Mouse (Mus musculus) spleen, postnatal 4 days (tissue): ENCODE results near the gene Arhgap18.
"Not testable (repeated sequence)": the region's sequence is repeated elsewhere in the genome, so short reads cannot be mapped to it uniquely, and the experiment has no call there.

Experiments used
- DNase-seq, 2 experiments: peaks; one replicate each; pipeline ENCODE4 v3.0.0; 2022; ENCODE audit warnings: low spot score in 2 of 2

Gene Arhgap18

GRCm38 (mm10) chr10:26903781-26904180 is 150.6 kb downstream of the Arhgap18 start:
- no peak for DNase-seq

- DNase-seq: no peak
These were observed 158.0 kb downstream of the Arhgap18 start for GRCm38 (mm10) chr10:26911176-26911575.

- no peak for DNase-seq
These were observed 159.0 kb downstream of the Arhgap18 start for GRCm38 (mm10) chr10:26912112-26912797.

DNA sequence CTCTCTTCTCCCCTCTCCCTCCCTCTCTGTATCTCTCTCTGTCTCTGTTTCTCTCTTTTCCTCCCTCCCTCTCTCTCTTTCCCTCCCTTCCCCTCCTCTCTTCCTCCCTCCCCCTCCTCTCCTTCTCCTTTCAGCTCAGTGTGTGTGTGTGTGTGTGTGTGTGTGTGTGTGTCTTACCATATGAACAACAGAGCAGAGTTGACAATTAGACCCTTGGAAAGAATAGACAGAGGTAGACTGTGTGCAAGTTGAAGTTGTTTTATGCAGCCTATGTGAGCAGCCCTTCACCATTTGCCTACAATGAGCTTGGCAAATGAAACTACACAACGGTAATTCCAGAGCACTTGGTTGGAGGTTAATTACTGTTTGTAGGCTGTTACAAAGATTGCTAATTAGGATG is 159.6 kb downstream of the Arhgap18 start:
- no peak for DNase-seq

DNA sequence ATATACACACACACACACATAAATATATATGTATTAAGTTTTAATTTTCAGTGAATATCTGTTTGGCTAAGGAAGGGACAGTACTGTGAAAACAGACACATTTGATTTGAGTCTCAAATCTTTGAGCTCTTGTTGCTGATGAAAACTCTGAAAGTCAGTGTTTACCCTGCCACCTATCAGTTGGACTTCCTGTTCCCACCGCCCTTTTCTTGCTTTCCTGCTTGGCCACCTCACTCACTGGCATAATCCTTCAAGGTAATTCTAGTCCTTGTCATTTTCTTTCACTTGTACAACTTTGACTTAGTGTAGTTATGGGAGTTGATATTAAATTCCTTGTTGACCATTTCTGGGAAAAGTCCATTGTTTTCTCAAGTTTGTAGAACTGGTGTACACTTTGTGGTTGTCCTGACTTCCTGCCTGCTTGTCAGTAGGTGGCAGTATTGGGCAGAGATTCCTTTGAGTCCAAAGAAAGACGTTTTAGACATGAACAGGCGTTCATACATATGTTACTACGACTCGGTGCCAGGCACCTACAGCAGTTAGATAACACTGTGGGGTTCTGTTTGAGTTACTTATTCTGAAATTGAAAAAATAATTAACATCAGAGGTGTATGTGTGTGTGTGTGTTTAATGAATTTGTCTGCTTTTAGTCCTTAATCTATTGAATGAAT is 166.2 kb downstream of the Arhgap18 start:
- DNase-seq: no peak

DNA sequence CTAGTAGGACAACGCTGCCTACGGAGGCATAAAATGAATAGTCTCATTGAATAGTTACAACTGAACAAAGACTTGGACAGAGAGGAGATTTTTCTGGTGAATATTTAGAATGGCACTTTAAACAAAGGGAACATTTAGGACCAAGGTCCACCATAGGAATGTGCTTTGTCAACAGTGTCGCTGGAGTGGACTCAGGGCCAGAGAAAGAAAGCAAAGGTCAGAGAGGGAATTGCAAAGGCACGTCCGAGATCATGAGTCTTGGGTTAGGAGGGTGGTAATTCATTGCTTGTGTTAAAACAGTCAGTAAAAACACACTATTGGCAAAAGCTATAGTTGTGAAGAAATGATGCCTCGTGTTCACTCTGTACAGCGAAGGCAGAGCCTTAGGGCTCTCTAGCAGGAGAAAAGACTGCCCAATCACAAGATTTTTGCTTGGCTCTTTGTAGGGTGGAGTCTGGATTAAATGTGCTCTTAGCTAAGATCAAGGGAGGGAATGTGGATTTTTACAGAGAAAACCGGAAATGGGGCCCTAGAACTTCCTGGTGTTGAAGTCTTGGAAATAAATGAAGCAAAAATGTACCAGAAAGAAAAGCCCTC is 167.3 kb downstream of the Arhgap18 start:
- DNase-seq: no peak

GRCm38 (mm10) chr10:26936056-26936455 is 182.8 kb downstream of the Arhgap18 start:
- not testable (repeated sequence) for DNase-seq

DNA sequence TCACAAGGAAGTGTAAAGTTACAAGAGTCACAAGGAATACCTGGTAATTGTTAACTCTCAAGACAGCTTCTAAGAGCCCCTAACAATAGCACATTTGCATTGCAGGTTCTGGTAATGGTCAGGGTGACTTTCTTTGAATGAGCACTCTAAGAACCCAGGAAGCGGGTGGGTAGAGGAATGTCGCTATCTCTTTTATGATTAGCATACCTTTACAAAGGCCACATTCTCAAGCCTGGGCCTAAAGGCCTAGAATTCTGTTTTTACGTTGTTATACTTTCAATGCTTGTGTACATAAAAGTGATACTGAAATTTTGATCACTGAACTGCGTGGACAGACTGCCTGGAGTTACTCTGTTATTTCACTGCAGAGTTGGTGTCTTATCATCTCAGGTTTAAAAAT is 185.2 kb downstream of the Arhgap18 start:
- not testable (repeated sequence) for DNase-seq

DNA sequence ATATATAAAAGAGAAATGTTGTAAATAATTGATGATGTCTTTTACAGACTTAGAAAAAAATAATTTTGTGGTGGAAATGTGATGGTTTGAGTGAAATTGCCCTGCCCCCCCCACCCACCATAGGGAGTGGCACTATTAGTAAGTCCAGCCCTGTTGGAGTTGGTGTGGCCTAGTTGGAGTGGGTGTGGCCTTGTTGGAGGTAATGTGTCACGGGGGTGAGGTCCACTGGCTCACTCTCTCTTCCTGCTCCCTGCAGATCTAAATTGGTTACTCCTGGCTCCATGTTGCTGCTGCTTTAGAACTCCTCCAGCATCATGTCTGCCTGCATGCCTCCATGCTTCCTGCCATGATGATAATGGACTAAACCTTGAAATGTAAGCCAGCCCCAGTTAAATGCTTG is 186.3 kb downstream of the Arhgap18 start:
- no peak for DNase-seq

- no peak for DNase-seq
These were observed 195.1 kb downstream of the Arhgap18 start for GRCm38 (mm10) chr10:26948331-26948730.

DNA sequence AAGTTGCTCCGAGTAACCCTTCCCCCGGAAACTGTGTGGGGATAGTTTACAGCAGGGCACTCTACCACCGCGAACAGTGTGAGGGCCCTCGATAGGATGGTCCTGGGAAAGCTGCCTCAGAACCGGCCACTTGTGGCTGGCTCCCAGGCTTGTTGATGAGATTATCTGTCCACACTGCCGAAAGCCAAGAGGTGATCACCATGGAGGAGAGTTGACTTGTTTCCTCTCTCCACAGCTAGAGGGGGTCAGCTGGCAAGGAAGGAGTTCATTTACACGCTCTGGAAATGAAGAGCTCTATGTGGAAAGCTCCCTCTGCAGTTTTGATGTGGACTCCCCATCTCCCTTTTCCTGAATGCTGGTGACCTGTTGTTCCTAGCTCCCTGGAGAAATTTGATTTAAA is 196.4 kb downstream of the Arhgap18 start:
- no peak for DNase-seq

DNA sequence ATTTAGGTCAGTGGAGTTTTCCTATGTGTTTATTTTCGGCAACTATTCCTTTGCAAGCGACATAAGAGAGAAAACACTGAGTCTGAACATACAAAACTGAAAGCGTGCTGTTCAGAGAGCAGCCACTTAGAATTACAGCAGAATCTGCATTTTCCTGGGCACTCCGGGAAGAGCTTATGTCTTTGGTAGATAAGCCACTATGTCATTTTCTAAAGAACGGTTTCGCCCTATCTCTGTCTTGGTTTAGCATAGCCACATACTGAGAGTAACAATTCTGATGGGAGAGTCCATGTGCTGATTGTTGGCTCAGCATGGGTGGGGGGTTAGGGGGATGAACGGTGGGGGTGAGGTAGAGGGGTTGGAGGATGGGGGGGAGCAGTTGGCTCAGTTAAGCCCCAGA is 197.2 kb downstream of the Arhgap18 start:
- DNase-seq: no peak

DNA sequence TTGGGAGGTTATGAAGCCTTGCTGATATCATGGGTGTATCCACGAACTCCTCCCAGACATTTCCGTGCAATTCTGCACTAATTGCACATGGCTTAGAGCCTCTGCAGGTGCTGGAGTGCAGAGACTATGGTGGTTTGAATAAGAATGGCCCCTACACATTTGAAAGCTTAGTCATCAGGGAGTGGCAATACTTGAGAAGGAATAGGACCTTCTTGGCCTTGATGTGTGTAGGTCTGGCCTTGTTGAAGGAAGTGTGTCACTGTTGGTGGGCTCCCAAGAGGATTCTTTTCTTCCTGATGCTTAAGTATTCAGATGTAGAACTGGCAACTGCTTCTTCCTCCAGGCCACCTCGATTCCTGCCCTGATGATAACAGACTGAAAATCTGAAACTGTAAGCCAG is 205.3 kb downstream of the Arhgap18 start:
- DNase-seq: no peak
